Mouse (Mus musculus): ENCODE measurements around the gene Lpar5. TPM values are rescaled to one million over a fixed set of nuclear protein-coding genes. Genes with fewer than 3 reads are reported as not detected.
"Not testable (repeated sequence)": the region's sequence is repeated elsewhere in the genome, so short reads cannot be mapped to it uniquely, and the experiment has no call there.

Lpar5 gene
- polyA plus RNA-seq (2011; ENCODE audit: insufficient read length, low read depth, missing spikeins) = not detected in 2 replicates

DNA sequence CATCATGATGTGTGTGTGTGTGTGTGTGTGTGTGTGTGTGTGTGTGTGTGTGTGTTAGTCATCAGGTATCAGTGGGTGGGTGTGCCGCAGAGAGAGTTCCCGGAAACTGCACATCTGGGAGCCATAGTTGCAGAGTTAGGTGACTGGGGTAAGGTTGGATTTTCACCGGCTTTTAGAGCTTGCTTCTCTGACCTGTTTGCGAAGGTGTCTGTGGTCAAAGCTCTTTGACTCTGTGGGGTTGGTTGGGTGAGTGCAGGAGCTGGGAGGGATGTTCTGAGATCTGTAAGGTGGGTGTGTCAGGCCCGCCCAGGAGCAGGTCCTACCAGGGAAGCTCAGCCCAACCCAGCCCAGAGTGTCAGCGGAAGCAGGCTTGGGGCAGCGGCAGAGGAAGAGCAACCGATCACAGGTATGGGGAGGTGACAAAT is at the start of gene Lpar5:
Gene Lpar5, plus strand, starts transcription at position 350 of the 425 bp plus-strand sequence.
- no peak for TF ChIP-seq CTCF (IDR thresholded peaks at IDR 0.05; ENCODE audit: borderline replicate concordance, insufficient read depth, low read length)
- no peak for TF ChIP-seq POLR2A (IDR thresholded peaks at IDR 0.05; ENCODE audit: low read depth, low read length)
- no peak within 1 kb of the TSS for H3K4me3 ChIP-seq (ENCODE audit: insufficient read depth, low read length)
- no peak within 1 kb of the TSS for H3K27ac ChIP-seq (ENCODE audit: insufficient read depth, low read length)
- H3K4me1 ChIP-seq (ENCODE audit: control insufficient read depth, insufficient read depth, low read length) = peaks cover 5% of the 10 kb centered on the region; the same call in 1 of the 2 replicates

DNA sequence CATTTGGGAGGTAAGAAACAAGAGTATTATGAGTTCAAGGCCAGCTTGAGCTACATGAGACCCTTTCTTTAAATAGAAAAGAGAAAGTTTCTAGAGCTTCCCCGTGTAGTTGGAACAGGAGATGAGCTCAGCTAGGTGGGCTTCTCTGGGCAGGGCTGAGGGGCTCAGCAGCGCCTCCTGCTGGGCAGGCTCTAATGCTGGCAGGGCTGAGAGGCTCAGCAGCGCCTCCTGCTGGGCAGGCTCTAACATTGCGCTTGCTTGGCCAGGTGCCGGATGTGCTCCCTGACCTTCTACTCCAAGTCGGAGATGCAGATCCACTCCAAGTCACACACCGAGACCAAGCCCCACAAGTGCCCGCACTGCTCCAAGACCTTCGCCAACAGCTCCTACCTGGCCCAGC is 37.2 kb upstream of the Lpar5 start:
- TF ChIP-seq CTCF (IDR thresholded peaks at IDR 0.05; ENCODE audit: borderline replicate concordance, insufficient read depth, low read length) = peak; percentile 87
- H3K27ac ChIP-seq (ENCODE audit: insufficient read depth, low read length); H3K4me1 ChIP-seq (ENCODE audit: control insufficient read depth, insufficient read depth, low read length); H3K4me3 ChIP-seq (ENCODE audit: insufficient read depth, low read length): not testable (repeated sequence)

DNA sequence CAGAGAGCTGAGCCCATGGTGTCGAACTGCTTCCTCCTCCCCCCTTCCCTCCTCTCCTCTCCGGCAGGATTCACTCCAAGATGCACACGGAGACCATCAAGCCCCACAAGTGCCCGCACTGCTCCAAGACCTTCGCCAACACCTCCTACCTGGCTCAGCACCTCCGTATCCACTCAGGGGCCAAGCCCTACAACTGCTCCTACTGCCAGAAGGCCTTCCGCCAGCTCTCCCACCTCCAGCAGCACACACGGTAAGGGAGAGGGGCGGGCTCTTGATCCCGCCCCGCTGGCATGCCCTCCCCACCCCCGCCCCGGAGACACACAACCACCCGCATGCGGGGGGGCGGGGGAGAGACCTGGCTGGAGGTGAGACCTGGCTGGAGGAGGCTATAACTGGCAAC is 36.1 kb upstream of the Lpar5 start:
- Histone ChIP-seq H3K27ac (ENCODE audit: insufficient read depth, low read length) (no peak overlapping the region), H3K4me1 (ENCODE audit: control insufficient read depth, insufficient read depth, low read length) (no peaks in the 10 kb centered on the region), H3K4me3 (ENCODE audit: insufficient read depth, low read length) (no peak overlapping the region)
- TF ChIP-seq CTCF (IDR thresholded peaks at IDR 0.05; ENCODE audit: borderline replicate concordance, insufficient read depth, low read length) (no peak), POLR2A (IDR thresholded peaks at IDR 0.05; ENCODE audit: low read depth, low read length) (no peak)

DNA sequence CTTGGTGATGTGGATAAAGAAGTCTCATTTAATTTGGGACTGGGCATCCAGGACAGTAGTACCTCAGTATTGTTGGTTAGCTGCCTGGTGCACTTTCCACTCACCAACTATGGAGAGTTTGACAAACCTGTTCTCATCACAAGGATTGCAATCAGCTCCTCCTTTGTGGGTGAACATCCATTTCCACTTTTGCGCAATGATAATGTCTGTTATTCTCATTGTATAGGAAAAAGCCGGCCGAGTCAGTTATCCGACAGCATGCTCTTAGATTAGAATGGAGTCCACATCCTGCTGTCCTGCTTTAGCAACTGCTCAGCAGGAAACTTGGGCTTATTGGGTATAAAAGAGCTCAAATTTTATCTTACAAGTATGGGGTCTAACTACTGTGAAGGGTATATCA is 29.1 kb upstream of the Lpar5 start:
- TF ChIP-seq CTCF (IDR thresholded peaks at IDR 0.05; ENCODE audit: borderline replicate concordance, insufficient read depth, low read length) (no peak), POLR2A (IDR thresholded peaks at IDR 0.05; ENCODE audit: low read depth, low read length) (0 out of 2 replicates have a peak, but pooled peaks have one; percentile 2)
- no peaks in the 10 kb centered on the region; the same call in none of the 2 replicates for H3K4me1 ChIP-seq (ENCODE audit: control insufficient read depth, insufficient read depth, low read length)
- peak overlapping the region; percentile 72; the same call in 1 of the 2 replicates for H3K27ac ChIP-seq (ENCODE audit: insufficient read depth, low read length)
- no peak overlapping the region for H3K4me3 ChIP-seq (ENCODE audit: insufficient read depth, low read length)

DNA sequence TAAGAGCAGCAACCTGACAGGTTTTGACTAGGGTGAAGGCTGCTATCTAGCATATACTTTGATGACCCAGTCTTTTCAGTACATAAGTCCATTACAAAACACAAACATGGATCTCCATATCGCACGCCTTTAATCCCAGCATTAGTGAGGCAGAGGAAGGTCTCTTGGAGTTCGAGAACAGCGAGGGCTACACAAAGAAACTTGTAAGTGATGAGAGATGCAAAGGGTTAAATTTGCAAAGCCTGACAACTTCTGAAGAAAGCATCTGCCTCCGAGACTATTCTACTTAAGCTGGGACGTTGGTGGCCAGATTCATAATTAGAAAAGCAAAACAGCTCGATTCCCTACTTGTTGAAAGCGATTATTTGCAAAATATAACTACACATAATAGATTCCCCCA is 28.6 kb upstream of the Lpar5 start:
- Histone ChIP-seq H3K4me1 (ENCODE audit: control insufficient read depth, insufficient read depth, low read length) (no peaks in the 10 kb centered on the region; the same call in none of the 2 replicates), H3K4me3 (ENCODE audit: insufficient read depth, low read length) (peak overlapping the region; percentile 34), H3K27ac (ENCODE audit: insufficient read depth, low read length) (peak overlapping the region; percentile 72)
- TF ChIP-seq POLR2A (IDR thresholded peaks at IDR 0.05; ENCODE audit: low read depth, low read length) = no peak
- TF ChIP-seq CTCF (IDR thresholded peaks at IDR 0.05; ENCODE audit: borderline replicate concordance, insufficient read depth, low read length) = no peak

DNA sequence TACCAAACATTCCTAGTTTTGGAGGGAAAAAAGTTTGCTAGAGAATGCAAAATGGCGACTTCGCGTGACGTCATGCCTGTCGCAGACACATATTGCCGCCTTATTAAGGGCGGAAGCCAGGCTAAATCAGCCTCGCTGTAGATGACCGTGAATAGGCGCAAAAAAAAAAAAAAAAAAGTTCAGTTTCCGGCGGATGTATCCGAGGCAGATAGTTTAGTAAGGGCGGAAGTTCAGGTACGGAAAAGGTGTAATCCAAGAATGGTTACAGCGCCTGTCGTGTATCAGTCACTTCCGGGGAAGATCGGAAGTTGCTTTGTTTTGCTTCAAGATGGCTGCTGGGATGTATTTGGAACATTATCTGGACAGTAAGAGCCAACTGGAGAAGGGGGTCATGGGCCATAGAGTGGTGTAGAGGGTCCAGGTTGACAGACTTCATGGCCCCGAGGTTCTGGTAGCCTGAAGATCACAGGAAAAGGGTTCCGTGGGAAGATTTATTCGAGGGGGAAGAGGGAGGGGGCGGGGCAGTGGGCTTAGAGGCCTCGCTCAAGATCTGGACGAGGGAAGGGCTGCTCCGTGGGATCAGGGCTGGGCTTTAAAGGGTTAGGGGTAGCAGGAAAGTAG is 28.1 kb upstream of the Lpar5 start, which contains the start of gene Ing4:
Gene Ing4, plus strand, starts transcription at position 228 of the 621 bp plus-strand sequence.
- H3K27ac ChIP-seq (ENCODE audit: insufficient read depth, low read length) = peak within 1 kb of the TSS; percentile 72
- H3K4me3 ChIP-seq (ENCODE audit: insufficient read depth, low read length) = peak within 1 kb of the TSS; percentile 91
- TF ChIP-seq POLR2A (IDR thresholded peaks at IDR 0.05; ENCODE audit: low read depth, low read length) (peak; percentile 58), CTCF (IDR thresholded peaks at IDR 0.05; ENCODE audit: borderline replicate concordance, insufficient read depth, low read length) (no peak)
- no peaks in the 10 kb centered on the region; the same call in none of the 2 replicates for H3K4me1 ChIP-seq (ENCODE audit: control insufficient read depth, insufficient read depth, low read length)

DNA sequence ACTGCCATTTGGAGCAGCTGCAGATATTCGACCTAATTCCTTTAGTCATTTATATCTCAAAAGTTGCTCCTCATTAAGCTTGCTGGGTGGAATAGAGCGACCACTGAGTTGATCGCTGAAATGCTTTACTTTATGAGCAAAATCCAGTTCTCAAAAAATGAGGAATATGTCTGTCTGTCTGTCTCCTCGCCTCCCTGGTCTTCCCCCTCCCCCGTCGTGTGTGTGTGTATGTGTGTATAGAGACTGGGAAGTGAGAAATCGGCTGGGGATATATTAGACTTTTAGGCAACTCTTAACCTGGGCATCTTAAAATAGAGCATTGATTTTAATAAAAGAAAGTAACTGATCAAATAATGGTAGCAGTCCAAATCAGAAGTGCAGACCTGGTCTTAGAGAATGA is 27.5 kb upstream of the Lpar5 start:
- TF ChIP-seq CTCF (IDR thresholded peaks at IDR 0.05; ENCODE audit: borderline replicate concordance, insufficient read depth, low read length) = no peak
- no peak for TF ChIP-seq POLR2A (IDR thresholded peaks at IDR 0.05; ENCODE audit: low read depth, low read length)
- H3K4me3 ChIP-seq (ENCODE audit: insufficient read depth, low read length) = peak overlapping the region; percentile 91
- no peaks in the 10 kb centered on the region; the same call in none of the 2 replicates for H3K4me1 ChIP-seq (ENCODE audit: control insufficient read depth, insufficient read depth, low read length)
- H3K27ac ChIP-seq (ENCODE audit: insufficient read depth, low read length) = no peak overlapping the region

DNA sequence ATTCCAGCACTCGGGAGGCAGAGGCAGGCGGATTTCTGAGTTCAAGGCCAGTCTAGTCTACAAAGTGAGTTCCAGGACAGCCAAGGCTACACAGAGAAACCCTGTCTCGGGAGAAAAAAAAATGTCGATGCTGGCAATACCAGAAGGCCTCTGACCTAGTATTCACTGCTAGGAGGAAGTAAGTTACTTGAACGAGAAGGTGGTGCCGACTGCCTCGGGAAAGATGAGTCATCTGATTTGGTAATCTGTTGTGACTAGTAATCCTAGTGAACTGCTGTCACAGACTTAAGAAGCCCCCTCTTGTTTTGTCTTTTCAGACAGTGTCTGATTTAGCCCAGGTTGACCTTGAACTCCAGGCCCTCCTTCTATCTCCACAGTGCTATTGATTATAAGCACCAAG is 26.7 kb upstream of the Lpar5 start:
- Histone ChIP-seq H3K27ac (ENCODE audit: insufficient read depth, low read length) (no peak overlapping the region), H3K4me3 (ENCODE audit: insufficient read depth, low read length) (no peak overlapping the region), H3K4me1 (ENCODE audit: control insufficient read depth, insufficient read depth, low read length) (no peaks in the 10 kb centered on the region; the same call in none of the 2 replicates)
- no peak for TF ChIP-seq POLR2A (IDR thresholded peaks at IDR 0.05; ENCODE audit: low read depth, low read length)
- no peak for TF ChIP-seq CTCF (IDR thresholded peaks at IDR 0.05; ENCODE audit: borderline replicate concordance, insufficient read depth, low read length)

DNA sequence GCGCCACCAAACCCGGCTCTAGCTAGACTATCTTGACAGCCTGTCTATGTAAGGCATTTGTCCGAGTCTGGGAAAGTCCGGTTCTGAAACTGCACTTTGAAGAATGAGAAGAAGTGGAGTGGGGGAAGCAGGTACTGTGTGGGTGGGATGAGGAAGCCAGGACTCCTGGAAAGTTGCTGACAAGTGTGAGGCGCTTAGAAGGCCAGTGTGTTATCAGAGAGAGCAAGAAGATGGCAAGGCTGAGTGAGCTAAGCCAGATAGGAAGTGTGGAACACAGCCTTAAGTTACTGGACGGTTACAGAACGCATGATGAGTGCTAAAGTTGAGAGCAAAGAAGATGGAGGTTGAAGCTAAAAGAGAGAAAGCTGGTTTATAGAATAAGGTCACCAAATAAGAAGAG is 25.6 kb upstream of the Lpar5 start:
- Histone ChIP-seq H3K27ac (ENCODE audit: insufficient read depth, low read length) (no peak overlapping the region), H3K4me1 (ENCODE audit: control insufficient read depth, insufficient read depth, low read length) (no peaks in the 10 kb centered on the region; the same call in none of the 2 replicates), H3K4me3 (ENCODE audit: insufficient read depth, low read length) (no peak overlapping the region)
- TF ChIP-seq POLR2A (IDR thresholded peaks at IDR 0.05; ENCODE audit: low read depth, low read length) (no peak), CTCF (IDR thresholded peaks at IDR 0.05; ENCODE audit: borderline replicate concordance, insufficient read depth, low read length) (no peak)

DNA sequence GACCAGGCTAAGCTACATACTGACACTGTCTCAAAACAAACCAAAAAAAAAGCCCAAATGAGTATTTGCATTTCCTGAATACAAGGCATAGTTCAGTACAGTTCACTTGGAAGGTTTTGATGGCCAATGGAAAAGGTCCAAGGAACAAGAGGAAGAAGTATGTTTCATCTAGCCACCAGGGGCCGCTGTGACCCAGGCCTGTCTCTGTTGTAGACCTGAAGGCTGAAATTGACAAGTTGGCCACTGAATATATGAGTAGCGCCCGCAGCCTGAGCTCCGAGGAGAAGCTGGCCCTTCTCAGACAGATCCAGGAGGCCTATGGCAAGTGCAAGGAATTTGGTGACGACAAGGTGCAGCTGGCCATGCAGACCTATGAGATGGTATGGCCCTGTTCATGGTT is 21.0 kb upstream of the Lpar5 start:
- H3K4me1 ChIP-seq (ENCODE audit: control insufficient read depth, insufficient read depth, low read length) = no peaks in the 10 kb centered on the region
- TF ChIP-seq CTCF (IDR thresholded peaks at IDR 0.05; ENCODE audit: borderline replicate concordance, insufficient read depth, low read length) = peak; percentile 55; the same call in 1 of the 2 replicates
- TF ChIP-seq POLR2A (IDR thresholded peaks at IDR 0.05; ENCODE audit: low read depth, low read length) = no peak
- H3K27ac ChIP-seq (ENCODE audit: insufficient read depth, low read length) = no peak overlapping the region
- H3K4me3 ChIP-seq (ENCODE audit: insufficient read depth, low read length) = no peak overlapping the region

Measured in embryonic fibroblast, embryonic 13.5 days (primary cell).